Mouse (Mus musculus) kidney, postnatal 36 days (tissue): Measurements from ENCODE around the gene Nrbf2.

Source experiments
- DNase-seq, 2 experiments: peaks; one replicate each; pipeline ENCODE4 v3.0.0; 2021 to 2022; ENCODE audit warnings: mixed read lengths in 2 of 2

Nrbf2 gene

GRCm38 (mm10) chr10:67285176-67285814 lies at the start of gene Nrbf2:
Nrbf2 (minus strand) TSS chr10:67285305.
- peak; percentile 95 to 97 for DNase-seq

- no peak for DNase-seq
Measured at GRCm38 (mm10) chr10:67330580-67330979, 45.5 kb upstream of the Nrbf2 start.

DNA sequence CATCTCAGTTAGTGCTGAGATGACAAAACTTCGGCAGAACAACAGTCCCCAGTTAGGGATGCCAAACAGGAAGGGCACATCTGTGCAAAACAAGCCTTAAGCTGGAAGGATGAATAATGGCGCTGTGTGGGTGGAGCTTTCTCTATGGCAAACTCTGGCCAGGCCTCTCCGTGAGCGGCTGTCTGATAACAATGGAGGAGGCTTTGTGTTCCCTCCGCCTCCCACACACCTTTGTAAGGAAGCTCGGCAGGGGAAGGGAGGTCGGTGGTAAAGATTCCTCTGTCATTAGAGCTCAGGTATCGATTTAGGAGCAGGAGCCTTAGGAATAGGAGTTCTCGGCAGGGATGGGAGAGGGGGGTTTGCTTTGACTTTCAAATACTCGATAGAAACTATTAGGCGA lies 44.6 kb upstream of the Nrbf2 start:
- DNase-seq: no peak

- no peak for DNase-seq
Measured at GRCm38 (mm10) chr10:67328208-67328607, 43.1 kb upstream of the Nrbf2 start.

DNA sequence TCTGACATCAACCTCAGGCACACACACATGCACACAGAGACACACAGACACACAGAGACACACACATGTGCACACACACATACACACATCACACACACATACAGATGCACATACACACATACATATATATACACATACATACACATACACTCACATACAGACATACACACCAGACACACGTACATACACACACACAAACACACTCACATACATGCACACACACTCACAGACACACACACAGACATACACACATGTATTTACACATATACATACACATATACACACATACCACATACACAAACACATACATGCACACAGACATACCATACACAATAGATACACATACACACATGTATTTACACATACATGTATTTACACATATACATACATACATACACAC lies 38.9 kb upstream of the Nrbf2 start:
- no peak for DNase-seq

DNA sequence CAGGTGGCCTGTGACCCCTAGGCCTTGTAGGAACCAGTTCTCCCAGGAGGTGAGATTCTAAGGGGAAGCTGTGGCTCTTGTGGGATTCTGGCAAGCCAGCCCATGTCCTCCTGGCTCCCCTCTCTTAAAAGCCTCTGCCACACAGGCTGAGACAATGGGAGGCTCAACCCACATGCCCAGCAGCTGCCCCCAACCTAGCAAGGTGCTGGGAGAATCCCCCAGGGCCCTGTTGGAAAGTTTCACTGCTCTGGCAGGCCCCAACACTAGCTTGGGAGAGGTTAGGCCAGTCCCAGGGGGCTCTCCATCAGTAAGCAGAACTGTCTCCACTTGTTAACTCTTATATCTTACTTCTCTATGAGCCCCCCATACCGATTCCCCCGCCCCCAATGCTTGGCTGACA lies 36.3 kb upstream of the Nrbf2 start:
- no peak for DNase-seq

- DNase-seq: no peak
Measured at GRCm38 (mm10) chr10:67320207-67320859, 35.2 kb upstream of the Nrbf2 start.

GRCm38 (mm10) chr10:67319016-67319725 lies 34.1 kb upstream of the Nrbf2 start:
- DNase-seq: no peak

DNA sequence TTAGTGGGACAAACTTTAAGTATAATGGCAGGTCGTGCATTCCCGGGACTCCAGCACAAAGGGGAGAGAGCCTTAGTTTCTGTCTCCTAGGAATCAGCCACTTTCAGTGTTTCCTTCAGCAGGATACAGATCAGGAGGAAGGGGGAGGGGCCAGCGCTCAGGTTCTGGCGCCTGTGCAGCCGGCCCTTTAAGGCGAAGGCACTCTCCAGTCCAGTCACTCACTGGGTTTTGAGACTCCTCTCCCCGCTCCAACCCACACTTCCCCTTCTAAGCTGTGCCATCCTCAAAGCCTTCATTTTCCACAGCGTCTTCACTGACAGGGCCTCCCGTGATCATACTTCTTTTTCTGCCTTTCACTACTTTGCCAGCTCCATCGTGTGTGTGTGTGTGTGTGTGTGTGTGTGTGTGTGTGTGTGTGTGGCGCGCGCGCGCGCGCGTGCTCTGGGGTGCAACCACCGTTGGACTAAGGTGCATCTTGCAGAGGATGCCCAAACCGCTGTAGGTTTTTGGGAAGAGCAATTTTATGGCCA lies 32.9 kb upstream of the Nrbf2 start:
- DNase-seq: peak; percentile 42 to 79

DNA sequence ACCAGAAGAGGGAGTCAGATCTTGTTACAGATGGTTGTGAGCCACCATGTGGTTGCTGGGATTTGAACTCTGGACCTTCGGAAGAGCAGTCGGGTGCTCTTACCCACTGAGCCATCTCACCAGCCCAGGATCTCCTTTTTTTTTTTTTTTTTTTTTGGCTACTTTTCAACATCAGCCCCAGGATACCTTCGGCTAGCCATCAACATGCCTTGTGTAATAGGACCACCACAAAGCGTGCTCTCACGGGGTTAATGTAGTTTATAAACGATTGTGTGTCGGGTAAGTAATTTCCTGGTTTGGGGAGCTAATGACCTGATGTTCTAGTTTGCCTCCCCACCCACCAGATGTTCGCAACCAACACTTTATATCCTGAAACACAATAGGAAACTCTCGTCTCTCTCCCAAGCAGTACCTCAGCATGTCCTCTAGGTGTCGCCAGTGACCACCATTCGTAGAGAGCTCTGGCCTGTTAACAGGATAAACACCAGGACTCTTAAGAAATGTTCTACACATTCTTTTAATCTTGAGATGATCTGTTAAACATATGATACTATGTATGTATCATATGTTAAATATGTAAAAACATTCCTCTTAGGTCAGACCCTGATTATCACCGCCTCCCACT lies 29.8 kb upstream of the Nrbf2 start:
- peak; percentile 49 to 70 for DNase-seq

GRCm38 (mm10) chr10:67312456-67312855 lies 27.4 kb upstream of the Nrbf2 start:
- peak; percentile 31 to 49 for DNase-seq

GRCm38 (mm10) chr10:67311277-67311959 lies 26.3 kb upstream of the Nrbf2 start:
- DNase-seq: peak; percentile 75 to 87

DNA sequence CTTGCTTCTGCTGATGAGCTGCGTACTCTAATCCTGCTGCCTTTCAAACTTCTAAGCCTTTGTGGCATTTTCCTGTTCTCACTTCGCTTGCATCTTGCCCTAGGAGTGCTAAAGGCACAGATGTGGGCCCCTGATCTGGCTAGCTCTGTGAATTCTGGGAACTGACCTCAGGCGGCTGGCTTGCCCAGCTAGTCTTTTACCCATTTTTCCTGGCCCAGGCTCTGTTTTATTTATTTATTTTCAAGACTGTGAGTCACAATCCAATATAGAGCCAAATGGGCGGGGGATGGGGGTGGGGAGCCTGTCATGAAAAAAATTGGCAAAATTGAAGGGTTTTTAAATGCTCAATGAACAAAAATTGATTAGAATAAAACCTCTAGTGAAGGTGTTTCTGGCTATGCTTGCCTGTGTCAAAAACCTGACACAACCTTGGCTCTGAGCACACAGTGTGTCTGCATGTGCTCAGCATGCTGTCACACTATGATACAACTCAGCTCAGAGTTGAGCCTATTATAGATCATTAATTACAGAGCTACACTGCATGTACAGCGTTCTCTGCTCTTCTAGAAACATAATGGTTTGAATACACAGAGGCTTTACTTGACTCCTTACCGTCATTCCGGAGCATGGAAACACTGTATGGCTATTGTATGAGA lies 24.5 kb upstream of the Nrbf2 start:
- DNase-seq: no peak

DNA sequence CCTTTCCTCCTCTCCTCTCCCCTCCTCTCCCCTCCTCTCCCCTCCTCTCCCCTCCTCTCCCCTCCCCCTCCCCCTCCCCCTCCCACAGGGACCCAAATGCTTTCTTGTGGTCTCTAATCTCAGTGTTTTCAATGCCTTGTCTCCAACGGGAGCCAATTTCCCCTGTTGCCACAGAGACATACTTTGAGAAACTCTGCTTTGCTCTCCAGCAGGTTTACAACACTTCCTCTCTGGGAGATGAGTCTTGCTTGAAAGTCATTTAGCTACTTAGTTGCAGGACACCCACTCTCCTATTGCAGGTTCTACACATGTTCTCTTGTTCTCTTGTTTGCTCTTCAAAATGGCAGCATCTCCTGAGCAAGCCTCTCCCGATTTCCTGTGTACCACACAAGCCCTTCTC lies 17.2 kb upstream of the Nrbf2 start:
- no peak for DNase-seq

DNA sequence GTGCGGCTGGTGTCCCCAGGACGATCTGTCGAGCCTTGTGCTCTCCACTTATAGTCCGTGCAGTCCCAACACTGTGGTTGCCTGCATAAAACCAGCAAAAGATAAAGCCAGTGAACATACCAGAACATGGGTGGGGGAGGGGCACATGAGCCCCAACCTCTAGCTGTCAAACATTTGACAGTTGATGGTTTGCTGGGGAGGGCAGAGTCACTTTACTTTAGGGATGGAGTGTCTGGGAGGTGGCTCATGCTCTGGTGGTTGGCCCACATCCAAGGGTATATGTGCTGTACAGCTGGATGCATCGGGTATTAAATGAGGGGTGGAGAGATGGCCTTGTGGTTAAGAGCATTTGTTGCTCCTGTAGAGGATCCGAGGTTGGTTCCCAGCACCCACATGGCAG lies 15.9 kb upstream of the Nrbf2 start:
- no peak for DNase-seq

- no peak for DNase-seq
Measured at GRCm38 (mm10) chr10:67299285-67299684, 14.2 kb upstream of the Nrbf2 start.

DNA sequence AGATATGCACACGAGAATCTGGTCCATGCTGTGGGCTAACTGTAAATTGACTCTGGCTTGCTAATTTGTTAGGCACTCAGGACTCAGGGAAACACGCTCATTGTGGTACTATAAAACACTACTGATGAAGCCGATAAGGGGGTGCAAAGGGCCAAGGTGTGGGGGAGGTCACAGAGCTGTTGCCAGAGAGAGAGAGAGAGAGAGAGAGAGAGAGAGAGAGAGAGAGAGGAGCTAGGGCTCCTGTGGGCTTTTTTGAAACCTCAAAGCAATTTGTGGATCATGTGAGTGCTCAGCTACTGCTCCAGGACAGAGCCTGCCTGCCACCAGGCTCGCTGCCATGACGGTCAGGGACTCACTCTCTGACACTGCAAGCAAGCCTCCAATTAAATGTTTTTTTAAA lies 13.8 kb upstream of the Nrbf2 start:
- peak in 1 of 2 experiments; percentile 11 for DNase-seq

GRCm38 (mm10) chr10:67297175-67297855 lies 12.2 kb upstream of the Nrbf2 start:
- no peak for DNase-seq

DNA sequence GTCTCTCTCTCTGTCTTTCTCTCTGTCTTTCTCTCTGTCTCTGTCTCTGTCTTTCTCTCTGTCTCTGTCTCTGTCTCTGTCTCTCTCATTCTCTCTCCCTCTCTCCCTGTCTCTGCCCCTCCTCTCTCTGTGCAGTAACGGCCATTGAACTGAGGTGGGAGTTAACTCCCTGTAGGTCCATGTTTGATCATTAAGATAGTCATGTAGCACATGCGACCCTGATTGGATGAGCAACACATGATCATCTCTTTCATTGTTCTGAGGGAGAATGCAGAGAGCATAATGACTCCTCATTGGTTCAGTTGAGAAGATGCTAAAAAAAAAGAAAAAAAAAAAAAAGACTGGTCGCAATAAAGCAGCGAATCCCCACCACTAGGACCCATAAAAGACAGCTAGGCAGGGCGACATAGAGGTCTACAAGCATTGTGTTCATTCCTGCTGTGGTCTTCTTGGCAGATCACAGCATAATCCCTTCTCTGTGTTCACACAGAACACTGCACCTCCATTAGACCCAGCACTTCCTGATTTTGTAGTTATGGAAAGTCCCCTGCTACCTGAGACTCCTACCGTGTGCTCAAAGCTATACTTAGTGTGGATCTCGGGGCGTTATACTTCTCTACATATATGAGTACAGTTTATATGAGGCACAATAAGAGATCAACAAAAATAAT lies 11.5 kb upstream of the Nrbf2 start:
- DNase-seq: no peak

DNA sequence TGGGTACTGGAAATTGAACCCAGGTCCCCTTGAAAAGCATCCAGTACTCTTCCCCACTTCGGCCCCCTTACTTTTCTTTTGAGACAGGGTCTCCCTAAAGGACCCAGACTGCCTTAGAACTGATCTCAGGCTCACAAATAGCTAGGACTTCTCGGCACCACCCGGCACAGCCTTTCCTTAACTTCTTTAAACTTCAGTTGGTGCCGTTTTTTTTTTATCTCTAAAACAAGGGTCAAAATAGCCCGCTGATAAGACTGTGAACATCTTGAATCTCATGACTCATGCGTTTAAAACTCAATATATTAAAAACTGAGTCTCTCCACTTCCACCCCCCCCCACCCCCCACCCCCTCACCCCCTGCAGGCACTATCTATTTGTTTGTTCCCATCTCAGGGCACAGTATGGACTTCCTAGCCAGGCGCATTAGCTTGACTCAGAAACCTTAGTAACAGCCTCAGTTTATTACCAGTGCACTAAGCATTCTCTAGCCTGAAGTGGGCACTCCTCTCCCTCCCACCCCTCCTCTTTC lies 10.9 kb upstream of the Nrbf2 start:
- no peak for DNase-seq

DNA sequence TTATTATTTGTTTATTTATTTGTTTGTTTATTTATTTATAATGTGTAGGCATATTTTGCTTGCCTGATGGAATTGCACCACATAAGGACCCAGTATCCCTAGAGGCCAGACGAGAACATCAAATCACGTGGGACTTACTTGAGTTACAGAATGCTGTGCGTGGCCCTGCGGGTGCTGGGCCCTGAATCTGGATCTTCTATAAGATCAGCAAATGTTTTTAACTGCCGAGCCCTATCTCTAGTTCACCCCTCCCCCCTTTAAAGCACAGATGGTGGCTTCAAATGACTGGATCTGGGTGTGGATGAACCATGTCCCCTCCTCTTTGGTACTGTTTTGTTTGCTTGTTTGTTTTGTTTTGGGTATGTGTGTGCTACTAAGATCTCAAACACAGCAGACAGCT lies 10.2 kb upstream of the Nrbf2 start:
- no peak for DNase-seq
